Mouse (Mus musculus): ENCODE data around the gene Nppb.

GRCm38 (mm10) chr4:147937486-147937885 lies 48.1 kb upstream of the Nppb start:
- TF ChIP-seq CTCF (IDR thresholded peaks at IDR 0.05; ENCODE audit: low read depth) = no peak
- TF ChIP-seq EP300 (IDR thresholded peaks at IDR 0.05; ENCODE audit: low read depth) = no peak

Measured in heart, postnatal 0 days (tissue).